In genomic region chr3:144119076-144119475, GRCm38 (mm10) we compare ENCODE assay signal across 12 mouse cellular contexts.
"Had no signal": no experiment of that assay in that cellular context is flagged by ENCODE, and none has a peak within 500 bp of the region (broad histone marks: within the 10 kb centered on the region; RNA-seq: fewer than 3 reads in every experiment).

No protein-coding gene starts in this region.

- DNase-seq: gastrocnemius, adult 2 months; gastrocnemius, postnatal 10 days; gastrocnemius, postnatal 25 days; heart, postnatal 10 days; heart, postnatal 4 days; kidney, adult 18-20 months; kidney, adult 8-10 months; kidney, postnatal 10 days; kidney, postnatal 25 days; kidney, postnatal 4 days; layer of hippocampus, postnatal 36 days; left cerebral cortex, postnatal 4 days had no signal
